ENCODE assay signal across 8 mouse cellular contexts in genomic region chr5:69340919-69341801, GRCm38 (mm10). TPM values are rescaled to one million over a fixed set of nuclear protein-coding genes. Genes with fewer than 3 reads are reported as not detected.
DNase-seq lines count a peak whose midpoint lies in the region; ATAC-seq lines count a peak whose summit lies in the region.

TSS of gene Kctd8 (minus strand) at chr5:69341679.

- H3K4me2 ChIP-seq in heart, embryonic 15.5 days = peak within 1 kb of the TSS; percentile 94

- DNase-seq in urinary bladder, postnatal 14 days (ENCODE audit: low spot score) = peak; percentile 14
- no peak for DNase-seq in urinary bladder, adult 18-20 months (ENCODE audit: low spot score in 2 of 2)
- peak; percentile 62 for DNase-seq in kidney, postnatal 14 days
- peak; percentile 39 for DNase-seq in liver
- DNase-seq in neural tube, embryonic 10.5 days (ENCODE audit: extremely low spot score, low spot score) = peak; percentile 74
- peak; percentile 6 for DNase-seq in testis, postnatal 14 days (ENCODE audit: low spot score)

- 0 out of 2 replicates have a peak, but pooled peaks have one; percentile 30 for ATAC-seq in erythroid progenitor cell, adult 5-6 weeks (replicated peaks; ENCODE audit: low FRiP score, poor library complexity, severe bottlenecking)
- ATAC-seq in heart, embryonic 15.5 days (replicated peaks; ENCODE audit: insufficient number of reproducible peaks, insufficient read depth, low FRiP score, low read depth) = peak; percentile 91

- H3K27ac ChIP-seq in heart, embryonic 15.5 days = peak within 1 kb of the TSS; percentile 47; the same call in 1 of the 2 replicates

- peak within 1 kb of the TSS; percentile 64 for H3K4me3 ChIP-seq in heart, embryonic 15.5 days

- H3K4me1 ChIP-seq in heart, embryonic 15.5 days (replicated peaks) = peaks cover 13% of the 10 kb centered on the region

- no peaks in the 10 kb centered on the region for H3K9me3 ChIP-seq in heart, embryonic 15.5 days (replicated peaks)

- H3K9ac ChIP-seq in heart, embryonic 15.5 days = peak within 1 kb of the TSS; percentile 55

- H3K27me3 ChIP-seq in heart, embryonic 15.5 days = peaks cover 25% of the 10 kb centered on the region

- WGBS in heart, embryonic 15.5 days = under 1% methylated on average over 87 of the region's 87 CpGs

- H3K36me3 ChIP-seq in heart, embryonic 15.5 days = no peaks in the 10 kb centered on the region

RNA-seq across cellular contexts. Expression of gene Kctd8, which starts in this region (rescaled TPM):
- not detected in 2 replicates for total RNA-seq in erythroid progenitor cell, adult 5-6 weeks (2015; ENCODE audit: low replicate concordance)
- total RNA-seq in erythroid progenitor cell, adult 5-6 weeks (2017; ENCODE audit: low replicate concordance) = not detected in 2 replicates
- 1.5 and 1.6 TPM in 2 replicates for polyA plus RNA-seq in heart, embryonic 15.5 days (2015; fragmentation: Nextera tagmentation; extraction: Ambion mirVana)

Comparison
In these comparisons a context has a peak if more than half of its experiments do, and no peak if none do; other contexts are left out.
1. DNase-seq: peak in urinary bladder, postnatal 14 days (single experiment), kidney, postnatal 14 days (single experiment), liver (single experiment), neural tube, embryonic 10.5 days (single experiment) and testis, postnatal 14 days (single experiment); none in urinary bladder, adult 18-20 months (0 of 2).
2. Peak in ATAC-seq in erythroid progenitor cell, adult 5-6 weeks; RNA of the gene not detected or under 1 TPM.